Mouse (Mus musculus): ENCODE results near the gene Rnf5.

DNA sequence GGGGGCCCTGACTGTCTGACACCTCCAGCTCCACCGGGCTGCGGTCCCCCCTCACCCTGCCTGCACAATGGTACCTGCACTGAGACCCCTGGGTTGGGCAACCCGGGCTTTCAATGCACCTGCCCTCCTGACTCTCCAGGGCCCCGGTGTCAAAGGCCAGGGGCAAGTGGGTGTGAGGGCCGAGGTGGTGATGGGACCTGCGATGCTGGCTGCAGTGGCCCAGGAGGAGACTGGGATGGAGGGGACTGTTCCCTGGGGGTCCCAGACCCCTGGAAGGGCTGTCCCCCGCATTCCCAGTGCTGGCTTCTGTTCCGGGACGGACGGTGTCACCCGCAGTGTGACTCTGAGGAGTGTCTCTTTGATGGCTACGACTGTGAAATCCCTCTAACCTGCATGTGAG is 21.0 kb downstream of the Rnf5 start:
- TF ChIP-seq EP300 (optimal IDR thresholded peaks at IDR 0.05) (no peak), CTCF (IDR thresholded peaks at IDR 0.05; ENCODE audit: low read depth) (no peak)

Measured in stomach, postnatal 0 days (tissue).